ENCODE assay signal across 8 mouse cellular contexts in the genomic region with DNA sequence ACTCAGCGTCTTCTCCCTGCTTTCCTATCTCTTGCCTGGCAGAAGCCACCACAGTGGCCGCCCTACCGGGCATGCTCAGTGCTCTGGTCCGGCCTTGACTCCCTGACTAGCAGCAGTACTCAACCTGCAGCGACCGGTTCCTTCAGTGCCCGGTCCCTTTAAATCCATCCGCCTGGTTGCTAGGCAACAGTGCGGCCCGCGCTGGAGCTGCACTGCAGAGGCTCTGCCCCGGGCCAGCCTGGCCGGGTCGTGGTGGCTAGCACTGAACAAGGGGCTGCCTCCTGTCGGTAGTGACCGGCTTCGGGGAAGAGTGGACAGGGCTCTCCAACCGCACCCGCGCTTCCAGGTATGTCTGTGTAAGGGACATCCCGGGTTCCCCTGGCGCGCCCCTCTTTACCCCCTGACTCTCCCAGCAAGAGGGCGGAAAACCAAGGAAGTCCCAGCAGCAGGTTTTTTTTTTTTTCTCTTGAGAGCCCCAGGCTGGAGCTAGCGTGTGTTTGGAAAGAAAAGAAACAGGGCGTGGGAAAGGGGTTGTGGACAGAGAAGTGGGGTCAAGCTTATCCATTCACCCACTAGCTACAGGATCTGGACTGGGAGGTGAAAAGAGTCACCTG. TPM values are rescaled to one million over a fixed set of nuclear protein-coding genes. Genes with fewer than 3 reads are reported as not detected.
DNase-seq lines count a peak whose midpoint lies in the region; ATAC-seq lines count a peak whose summit lies in the region.

A gene (plus strand): TSS at position 221 of the 614 bp plus-strand sequence.

- H3K27ac ChIP-seq in forebrain, embryonic 14.5 days (ENCODE audit: low read depth, low read length), result no peak within 1 kb of the TSS; the same call in 1 of the 2 replicates
- no peak within 1 kb of the TSS for H3K27ac ChIP-seq in heart, embryonic 16.5 days (ENCODE audit: low read length)

- peak within 1 kb of the TSS; percentile 54 for H3K9ac ChIP-seq in forebrain, embryonic 14.5 days (ENCODE audit: low read length)
- 0 out of 2 replicates have a peak within 1 kb of the TSS, but pooled peaks have one; percentile 31 for H3K9ac ChIP-seq in heart, embryonic 16.5 days (ENCODE audit: low read length)

- H3K4me1 ChIP-seq in megakaryocyte, embryonic 14.5 days, result peaks cover 15% of the 10 kb centered on the region
- H3K4me1 ChIP-seq in forebrain, embryonic 14.5 days (ENCODE audit: control insufficient read depth, insufficient read depth, low read length), result no peaks in the 10 kb centered on the region
- H3K4me1 ChIP-seq in heart, embryonic 16.5 days (ENCODE audit: control insufficient read depth, insufficient read depth, low read length), result no peaks in the 10 kb centered on the region

- H3K4me2 ChIP-seq in forebrain, embryonic 14.5 days (ENCODE audit: low read length), result peak within 1 kb of the TSS; percentile 53
- peak within 1 kb of the TSS; percentile 67 for H3K4me2 ChIP-seq in heart, embryonic 16.5 days (ENCODE audit: low read depth, low read length)

- peak; percentile 81 for DNase-seq in forebrain, embryonic 14.5 days (ENCODE audit: low spot score)
- peak; percentile 88 for DNase-seq in kidney, postnatal 14 days
- peak; percentile 53 for DNase-seq in liver
- peak; percentile 78 for DNase-seq in neural tube, embryonic 10.5 days (ENCODE audit: extremely low spot score, low spot score)
- peak; percentile 78 for DNase-seq in testis, postnatal 10 days (ENCODE audit: low spot score)

- H3K27me3 ChIP-seq in megakaryocyte, embryonic 14.5 days (replicated peaks), result peaks cover 13% of the 10 kb centered on the region
- H3K27me3 ChIP-seq in forebrain, embryonic 14.5 days (replicated peaks; ENCODE audit: control insufficient read depth, insufficient read depth, low read length), result no peaks in the 10 kb centered on the region
- no peaks in the 10 kb centered on the region for H3K27me3 ChIP-seq in heart, embryonic 16.5 days (ENCODE audit: control insufficient read depth, insufficient read depth, low read length)

- peak within 1 kb of the TSS; percentile 81 for H3K4me3 ChIP-seq in megakaryocyte, embryonic 14.5 days (replicated peaks)
- H3K4me3 ChIP-seq in forebrain, embryonic 14.5 days (ENCODE audit: low read depth, low read length), result peak within 1 kb of the TSS; percentile 38
- H3K4me3 ChIP-seq in heart, embryonic 16.5 days (ENCODE audit: low read length), result peak within 1 kb of the TSS; percentile 49

- H3K9me3 ChIP-seq in megakaryocyte, embryonic 14.5 days, result no peaks in the 10 kb centered on the region
- no peaks in the 10 kb centered on the region for H3K9me3 ChIP-seq in forebrain, embryonic 14.5 days (replicated peaks; ENCODE audit: control insufficient read depth, low read length)
- no peaks in the 10 kb centered on the region for H3K9me3 ChIP-seq in heart, embryonic 16.5 days (replicated peaks; ENCODE audit: control insufficient read depth, low read length)

- no peaks in the 10 kb centered on the region for H3K36me3 ChIP-seq in megakaryocyte, embryonic 14.5 days (replicated peaks; ENCODE audit: low read length)
- H3K36me3 ChIP-seq in forebrain, embryonic 14.5 days (ENCODE audit: control insufficient read depth, insufficient read depth, low read length), result no peaks in the 10 kb centered on the region
- H3K36me3 ChIP-seq in heart, embryonic 16.5 days (ENCODE audit: control insufficient read depth, insufficient read depth), result no peaks in the 10 kb centered on the region

- ATAC-seq in megakaryocyte, adult 5-6 weeks (ENCODE audit: poor library complexity, severe bottlenecking), result no peak
- peak; percentile 96 for ATAC-seq in forebrain, embryonic 14.5 days
- peak; percentile 77 for ATAC-seq in heart, embryonic 16.5 days (replicated peaks; ENCODE audit: extremely low read depth, insufficient read depth, low FRiP score)

- 30% methylated on average over 26 of the region's 26 CpGs for WGBS in forebrain, embryonic 14.5 days
- WGBS in heart, embryonic 16.5 days, result 11% methylated on average over 26 of the region's 26 CpGs

RNA-seq across cellular contexts. Expression of the gene that starts here (rescaled TPM):
- 0.49 TPM in 1 of 2 replicates, not detected in the other for polyA plus RNA-seq in megakaryocyte, embryonic 14.5 days (2012; ENCODE audit: insufficient read depth, low replicate concordance)
- total RNA-seq in megakaryocyte, adult 5-6 weeks (2015), result not detected in 2 replicates
- total RNA-seq in megakaryocyte, adult 5-6 weeks (2017), result 0.29 TPM in 1 of 2 replicates, not detected in the other
- 3.7 and 4.0 TPM in 2 replicates for polyA plus RNA-seq in forebrain, embryonic 14.5 days (2014; fragmentation: Nextera tagmentation; extraction: Ambion mirVana)
- polyA plus RNA-seq in heart, embryonic 16.5 days (2015; fragmentation: Nextera tagmentation; extraction: Ambion mirVana), result 0.41 and 0.69 TPM in 2 replicates

Comparison
In these comparisons a context has a peak if more than half of its experiments do, and no peak if none do; other contexts are left out.
1. Peak in ATAC-seq, H3K4me3 ChIP-seq, H3K9ac ChIP-seq and H3K4me2 ChIP-seq in heart, embryonic 16.5 days; RNA of the gene not detected or under 1 TPM.